Mouse (Mus musculus): ENCODE results near the gene Spem2. TPM values are rescaled to one million over a fixed set of nuclear protein-coding genes. Genes with fewer than 3 reads are reported as not detected.
"Not testable (repeated sequence)": the region's sequence is repeated elsewhere in the genome, so short reads cannot be mapped to it uniquely, and the experiment has no call there.

Spem2 gene
- polyA plus RNA-seq (2015; fragmentation: Nextera tagmentation; extraction: Ambion mirVana), result not detected in 2 replicates

DNA sequence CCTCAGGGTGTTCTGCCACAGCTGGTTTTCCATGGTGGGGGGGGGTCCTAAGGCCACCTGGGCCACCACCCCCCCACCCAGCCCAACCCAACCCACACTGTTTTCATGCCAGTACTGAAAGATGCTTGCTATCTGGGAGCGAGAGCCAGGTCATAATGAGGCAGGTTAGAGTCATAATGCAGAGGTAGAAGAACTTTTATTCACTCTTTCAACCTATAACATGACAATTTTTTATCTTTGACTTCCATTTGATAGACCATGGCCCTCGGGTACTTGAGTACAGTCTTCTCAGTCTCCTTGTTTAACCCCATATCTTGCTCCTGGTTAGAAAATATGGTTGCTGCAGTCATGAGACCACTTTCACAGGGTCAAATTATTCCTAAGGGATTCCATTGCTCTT is at the start of gene Spem2:
TSS of gene Spem2 (minus strand) at position 101 of the 400 bp plus-strand sequence.
- H3K36me3 ChIP-seq, result no peaks in the 10 kb centered on the region
- no peak within 1 kb of the TSS for H3K9ac ChIP-seq

DNA sequence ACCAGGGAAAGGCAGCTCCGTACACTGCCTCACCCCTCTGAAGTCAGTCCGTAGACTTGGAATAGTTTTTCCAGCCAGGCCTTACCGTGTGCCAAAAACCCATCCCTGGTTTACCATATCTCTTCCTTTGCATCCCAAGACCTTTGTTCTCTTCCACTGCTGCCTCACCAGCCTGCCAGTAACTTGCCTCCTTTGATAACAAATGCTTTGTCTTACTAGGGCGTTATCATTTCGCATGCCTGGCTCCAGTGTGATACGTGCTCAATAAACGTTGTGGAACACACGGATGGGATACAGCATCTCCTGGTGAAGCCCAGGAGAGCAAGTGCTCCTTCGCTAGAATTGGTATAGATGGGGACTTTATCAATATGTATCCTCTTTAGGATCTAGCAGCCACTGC is 49.1 kb upstream of the Spem2 start:
- Histone ChIP-seq H3K4me1 (peaks cover 14% of the 10 kb centered on the region), H3K4me2 (no peak overlapping the region), H3K9ac (no peak overlapping the region), H3K9me3 (no peaks in the 10 kb centered on the region), H3K36me3 (no peaks in the 10 kb centered on the region), H3K27ac (replicated peaks) (no peak overlapping the region), H3K4me3 (no peak overlapping the region), H3K27me3 (replicated peaks) (no peaks in the 10 kb centered on the region)
- 36% methylated on average over 9 of the region's 9 CpGs for WGBS
- ATAC-seq (ENCODE audit: extremely low read depth, insufficient number of reproducible peaks, low FRiP score, low TSS enrichment), result no peak

More for the DNA sequence above, at the start of gene Spem2:
- no peak for ATAC-seq (ENCODE audit: extremely low read depth, insufficient number of reproducible peaks, low FRiP score, low TSS enrichment)
- no peak within 1 kb of the TSS for H3K4me2 ChIP-seq
- WGBS, result 65% methylated on average over 2 of the region's 2 CpGs
- H3K27me3 ChIP-seq (replicated peaks), result no peaks in the 10 kb centered on the region; the same call in 1 of the 2 replicates
- H3K27ac ChIP-seq (replicated peaks), result no peak within 1 kb of the TSS
- no peaks in the 10 kb centered on the region for H3K4me1 ChIP-seq
- H3K4me3 ChIP-seq, result no peak within 1 kb of the TSS
- H3K9me3 ChIP-seq, result 0 out of 2 replicates have a peak, but pooled peaks cover 8% of the 10 kb centered on the region

DNA sequence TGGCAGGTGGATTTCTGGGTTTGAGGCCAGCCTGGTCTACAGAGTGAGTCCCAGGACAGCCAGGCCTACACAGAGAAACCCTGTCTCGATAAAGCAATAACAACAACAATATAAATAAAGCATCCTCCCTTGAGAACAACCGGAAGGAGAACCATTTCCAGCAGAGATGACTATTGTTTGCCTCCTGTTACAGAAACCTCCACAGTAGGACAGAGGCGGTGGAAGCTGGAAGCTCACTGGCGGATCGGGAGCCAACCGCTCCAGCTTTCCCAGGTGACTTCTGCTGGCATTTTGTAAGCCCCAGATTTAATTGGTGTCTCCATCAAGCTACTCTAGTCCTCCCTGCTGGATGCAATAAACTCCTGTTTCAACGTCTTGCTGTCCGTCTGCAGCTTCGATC is 47.3 kb upstream of the Spem2 start:
- Histone ChIP-seq H3K36me3 (no peaks in the 10 kb centered on the region), H3K27me3 (replicated peaks) (no peaks in the 10 kb centered on the region), H3K9ac (no peak overlapping the region), H3K4me3 (no peak overlapping the region), H3K9me3 (no peaks in the 10 kb centered on the region), H3K27ac (replicated peaks) (no peak overlapping the region), H3K4me1 (peaks cover 14% of the 10 kb centered on the region), H3K4me2 (no peak overlapping the region)
- WGBS, result 88% methylated on average over 9 of the region's 9 CpGs
- no peak for ATAC-seq (ENCODE audit: extremely low read depth, insufficient number of reproducible peaks, low FRiP score, low TSS enrichment)

DNA sequence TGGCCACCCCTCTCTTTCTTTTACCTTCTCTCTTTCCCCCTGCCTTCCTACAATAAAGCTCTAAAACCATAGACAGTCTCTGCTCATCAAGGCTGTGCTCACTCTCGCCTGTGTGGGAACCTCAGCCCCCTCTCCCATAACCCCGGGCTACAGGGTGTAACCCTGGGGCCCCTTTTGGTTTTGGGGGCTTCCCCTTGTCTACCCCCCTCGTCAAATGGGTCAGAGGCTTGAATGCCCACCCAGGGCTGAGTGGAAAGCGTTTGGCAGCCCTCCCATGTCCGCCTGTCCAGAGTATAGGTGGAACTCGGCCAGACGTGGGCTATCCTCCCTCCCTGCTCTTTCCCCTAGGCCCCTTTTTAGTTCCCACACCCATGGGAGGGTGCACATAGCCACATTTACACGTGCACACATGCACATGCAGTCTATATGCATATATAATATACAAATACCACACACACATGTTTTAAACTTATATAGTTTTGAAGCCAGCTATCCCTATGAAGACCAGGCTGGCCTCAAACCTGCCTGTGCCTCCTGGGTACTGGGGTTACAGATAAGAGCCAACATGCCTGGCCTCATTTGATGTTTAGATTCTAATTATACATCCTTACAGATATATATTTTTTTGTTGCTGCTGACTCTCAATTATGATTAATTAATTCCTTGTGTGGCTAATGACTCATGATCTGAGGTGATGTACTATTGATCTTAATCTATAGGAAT is 46.0 kb upstream of the Spem2 start:
- no peak for ATAC-seq (ENCODE audit: extremely low read depth, insufficient number of reproducible peaks, low FRiP score, low TSS enrichment)
- no peak overlapping the region for H3K9ac ChIP-seq
- no peaks in the 10 kb centered on the region for H3K36me3 ChIP-seq
- no peak overlapping the region for H3K4me2 ChIP-seq
- H3K27me3 ChIP-seq (replicated peaks), result peaks cover 8% of the 10 kb centered on the region
- no peaks in the 10 kb centered on the region for H3K9me3 ChIP-seq
- no peak overlapping the region for H3K4me3 ChIP-seq
- peak overlapping the region; percentile 65 for H3K27ac ChIP-seq (replicated peaks)
- 54% methylated on average over 8 of the region's 8 CpGs for WGBS
- peaks cover 14% of the 10 kb centered on the region for H3K4me1 ChIP-seq

DNA sequence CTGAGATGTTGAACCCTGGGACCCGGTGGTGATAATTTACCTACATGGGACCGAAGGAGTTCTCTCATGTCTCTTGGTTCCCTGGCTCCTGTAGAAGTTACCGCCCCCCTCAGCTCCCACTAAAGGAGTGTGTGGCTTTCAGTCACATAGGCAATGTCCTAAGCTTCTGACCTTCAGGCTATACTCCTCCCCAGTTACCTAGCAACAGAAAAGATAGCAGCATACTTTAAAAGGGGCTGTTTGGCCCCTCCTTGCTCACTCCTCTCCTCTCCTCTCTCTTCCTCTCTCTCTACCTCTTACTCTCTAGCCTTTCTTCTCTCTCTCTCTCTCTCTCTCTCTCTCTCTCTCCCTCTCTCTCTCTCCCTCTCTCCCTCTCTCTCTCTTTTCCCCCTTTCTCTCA is 45.5 kb upstream of the Spem2 start:
- ATAC-seq (ENCODE audit: extremely low read depth, insufficient number of reproducible peaks, low FRiP score, low TSS enrichment); H3K36me3 ChIP-seq; H3K4me2 ChIP-seq; H3K9ac ChIP-seq; H3K4me3 ChIP-seq; H3K9me3 ChIP-seq: not testable (repeated sequence)
- Histone ChIP-seq H3K4me1 (peaks cover 14% of the 10 kb centered on the region), H3K27me3 (replicated peaks) (peaks cover 14% of the 10 kb centered on the region), H3K27ac (replicated peaks) (peak overlapping the region; percentile 65)
- 54% methylated on average over 3 of the region's 3 CpGs for WGBS

DNA sequence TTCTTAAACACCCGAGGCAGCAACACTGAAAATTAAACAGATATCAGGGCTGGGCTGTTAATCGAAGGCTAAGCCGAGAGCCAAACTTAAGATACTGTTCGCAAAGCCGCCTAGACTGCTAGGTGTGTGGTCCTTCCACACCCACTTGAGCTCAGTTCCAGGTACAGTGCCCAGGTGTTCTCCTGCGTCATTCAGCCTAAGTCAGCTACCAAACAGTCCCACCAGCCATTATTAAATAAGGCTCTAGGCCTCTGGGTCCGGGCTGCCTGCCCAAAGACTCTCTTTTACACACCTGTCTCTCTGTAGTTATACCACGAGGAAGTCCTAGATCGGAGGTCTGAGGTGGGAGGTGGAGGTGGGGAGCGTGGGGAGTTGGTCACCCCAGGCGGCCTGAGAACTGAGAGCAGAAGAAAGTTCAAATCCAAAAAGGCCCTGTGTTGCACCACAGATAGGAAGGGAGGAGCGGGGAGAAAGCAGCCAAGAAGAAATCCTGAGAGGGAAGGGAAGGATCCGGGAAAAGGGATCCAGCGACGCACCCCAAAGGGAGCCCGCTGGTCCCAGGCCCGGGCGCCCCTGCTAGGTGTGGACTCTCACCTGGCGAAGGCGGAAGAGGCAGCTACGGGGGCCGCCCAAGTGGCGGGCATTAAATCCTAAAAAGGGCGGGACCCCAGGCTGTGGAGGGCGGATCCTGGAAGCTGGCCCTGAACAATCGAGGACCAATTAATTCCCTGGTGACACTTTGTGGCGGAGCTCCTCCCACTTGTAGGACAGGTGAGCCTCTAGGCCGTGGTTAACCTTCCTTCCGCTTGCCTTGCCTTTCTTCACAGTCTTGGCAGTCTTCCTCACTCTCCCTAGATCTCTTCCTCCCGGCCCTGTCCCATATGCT is 40.1 kb upstream of the Spem2 start, which contains the start of gene Tnk1:
TSS of gene Tnk1 (minus strand) at position 618 of the 886 bp plus-strand sequence.
- Histone ChIP-seq H3K9ac (no peak within 1 kb of the TSS), H3K27ac (replicated peaks) (no peak within 1 kb of the TSS), H3K36me3 (no peaks in the 10 kb centered on the region), H3K9me3 (no peaks in the 10 kb centered on the region), H3K4me1 (peaks cover 21% of the 10 kb centered on the region), H3K27me3 (replicated peaks) (peaks cover 39% of the 10 kb centered on the region), H3K4me2 (0 out of 2 replicates have a peak within 1 kb of the TSS, but pooled peaks have one; percentile 2), H3K4me3 (0 out of 2 replicates have a peak within 1 kb of the TSS, but pooled peaks have one; percentile 3)
- no peak for ATAC-seq (ENCODE audit: extremely low read depth, insufficient number of reproducible peaks, low FRiP score, low TSS enrichment)
- 26% methylated on average over 30 of the region's 30 CpGs for WGBS

DNA sequence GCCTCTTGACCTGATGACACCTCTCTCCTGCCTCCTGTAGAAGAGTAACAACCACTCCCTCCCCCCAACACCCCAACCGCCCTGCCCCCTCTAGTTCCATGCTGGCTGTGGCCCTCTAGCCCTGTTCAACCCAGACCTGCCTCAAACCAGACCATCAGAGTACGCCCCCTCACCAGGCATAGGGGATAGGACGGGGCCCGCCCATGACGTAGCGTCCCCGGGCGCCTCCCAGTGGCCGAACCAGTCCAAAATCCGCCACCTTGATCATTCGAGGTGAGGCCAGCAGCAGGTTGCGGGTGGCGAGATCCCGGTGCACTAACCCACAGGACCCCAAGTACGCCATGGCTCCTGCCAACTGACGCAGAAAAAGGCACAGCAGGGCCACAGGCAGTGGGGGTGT is 37.1 kb upstream of the Spem2 start:
- H3K4me3 ChIP-seq, result no peak overlapping the region
- H3K27me3 ChIP-seq (replicated peaks), result peaks cover 39% of the 10 kb centered on the region
- H3K4me1 ChIP-seq, result peaks cover 30% of the 10 kb centered on the region
- 0 out of 2 replicates have a peak overlapping the region, but pooled peaks have one; percentile 3 for H3K9ac ChIP-seq
- no peaks in the 10 kb centered on the region for H3K9me3 ChIP-seq
- peak overlapping the region; percentile 40 for H3K4me2 ChIP-seq
- H3K36me3 ChIP-seq, result peaks cover 23% of the 10 kb centered on the region
- peak overlapping the region; percentile 51 for H3K27ac ChIP-seq (replicated peaks)
- ATAC-seq (ENCODE audit: extremely low read depth, insufficient number of reproducible peaks, low FRiP score, low TSS enrichment), result no peak; the same call in 1 of the 2 replicates
- WGBS, result 23% methylated on average over 16 of the region's 16 CpGs

DNA sequence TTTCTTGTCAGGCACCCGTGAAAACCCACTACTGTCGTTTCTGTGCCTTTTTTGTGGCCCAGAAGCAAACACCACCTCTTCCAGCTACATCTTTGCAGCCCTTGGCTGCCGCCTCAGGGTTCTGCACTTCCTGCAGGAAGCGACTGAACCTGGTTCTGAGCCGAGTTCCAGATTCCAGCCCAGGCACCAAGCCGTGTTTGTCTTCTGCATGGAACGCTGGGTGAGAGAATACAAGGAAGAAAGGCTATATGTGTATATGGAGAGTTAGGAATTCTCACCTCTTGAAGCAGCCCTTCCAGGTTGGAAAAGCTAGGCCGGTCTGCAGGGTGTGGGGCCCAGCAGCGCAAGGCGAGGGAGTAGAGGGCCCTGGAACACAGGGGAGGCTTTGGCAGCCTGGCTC is 36.4 kb upstream of the Spem2 start:
- H3K9ac ChIP-seq, result 0 out of 2 replicates have a peak overlapping the region, but pooled peaks have one; percentile 3
- H3K4me2 ChIP-seq, result peak overlapping the region; percentile 40; the same call in 1 of the 2 replicates
- H3K9me3 ChIP-seq, result no peaks in the 10 kb centered on the region
- peak overlapping the region; percentile 51; the same call in 1 of the 2 replicates for H3K27ac ChIP-seq (replicated peaks)
- ATAC-seq (ENCODE audit: extremely low read depth, insufficient number of reproducible peaks, low FRiP score, low TSS enrichment), result no peak
- H3K36me3 ChIP-seq, result peaks cover 30% of the 10 kb centered on the region
- H3K27me3 ChIP-seq (replicated peaks), result peaks cover 35% of the 10 kb centered on the region
- no peak overlapping the region for H3K4me3 ChIP-seq
- WGBS, result 68% methylated on average over 10 of the region's 10 CpGs
- H3K4me1 ChIP-seq, result peaks cover 34% of the 10 kb centered on the region

DNA sequence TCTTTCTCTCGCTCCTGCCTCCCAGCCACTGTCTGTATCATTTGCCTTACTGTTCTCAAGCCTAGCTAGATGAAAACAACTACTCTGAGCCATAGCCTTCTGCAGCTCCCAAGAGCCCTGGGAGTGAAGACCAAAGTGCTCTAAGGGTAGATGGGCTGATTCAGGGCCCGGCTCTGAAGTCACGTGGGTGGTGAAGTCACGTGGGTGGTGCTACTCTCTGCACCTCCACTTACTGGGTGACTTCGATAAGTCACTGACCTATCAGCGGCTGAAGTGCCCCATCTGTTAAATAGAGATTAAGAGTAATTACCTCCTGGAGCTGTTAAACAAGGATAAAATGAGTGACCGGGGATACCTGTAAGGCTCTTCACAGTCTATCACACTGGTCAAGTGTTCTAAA is 35.7 kb upstream of the Spem2 start:
- Histone ChIP-seq H3K4me2 (peak overlapping the region; percentile 34; the same call in 1 of the 2 replicates), H3K4me1 (peaks cover 38% of the 10 kb centered on the region), H3K27ac (replicated peaks) (peak overlapping the region; percentile 66), H3K9ac (no peak overlapping the region), H3K36me3 (peaks cover 37% of the 10 kb centered on the region), H3K9me3 (no peaks in the 10 kb centered on the region), H3K4me3 (no peak overlapping the region), H3K27me3 (replicated peaks) (peaks cover 28% of the 10 kb centered on the region)
- ATAC-seq (ENCODE audit: extremely low read depth, insufficient number of reproducible peaks, low FRiP score, low TSS enrichment), result peak; percentile 91
- 39% methylated on average over 7 of the region's 7 CpGs for WGBS

DNA sequence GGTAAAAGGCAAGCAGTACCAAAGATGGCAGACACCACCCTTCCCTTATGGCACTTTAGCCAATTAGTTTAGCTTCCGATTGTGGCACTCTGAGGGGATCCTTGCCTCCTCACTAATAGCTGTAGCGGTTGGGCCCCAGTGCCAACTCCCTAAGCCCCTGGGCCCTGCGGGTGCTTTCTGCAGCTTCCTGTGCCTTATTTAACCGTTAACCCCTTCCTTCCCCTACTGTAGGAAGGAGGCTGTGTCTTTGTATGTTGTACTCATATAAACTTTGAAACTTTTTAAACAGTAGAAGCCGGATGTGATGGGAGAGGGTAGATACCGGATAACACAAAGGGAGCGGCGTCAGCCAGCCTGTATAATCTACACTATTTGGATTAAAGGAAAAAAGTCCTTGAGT is 32.5 kb upstream of the Spem2 start:
- 76% methylated on average over 8 of the region's 8 CpGs for WGBS
- peaks cover 51% of the 10 kb centered on the region for H3K36me3 ChIP-seq

DNA sequence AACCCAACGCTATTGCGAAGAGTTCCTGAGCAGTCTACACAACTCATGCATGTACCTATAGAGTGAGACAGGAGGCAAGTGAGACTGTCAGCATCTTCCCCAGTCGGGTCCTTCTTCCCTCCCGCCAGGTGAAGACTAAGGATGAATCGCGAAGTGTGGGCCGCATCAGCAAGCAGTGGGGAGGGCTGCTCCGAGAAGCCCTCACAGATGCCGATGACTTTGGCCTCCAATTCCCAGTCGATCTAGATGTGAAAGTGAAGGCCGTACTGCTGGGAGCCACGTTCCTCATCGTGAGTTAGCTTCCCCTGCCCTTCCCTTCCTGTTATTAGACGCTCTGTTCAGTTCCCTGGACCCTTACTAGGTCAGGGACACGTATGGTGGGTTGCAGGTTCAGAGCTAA is 31.6 kb upstream of the Spem2 start:
- Histone ChIP-seq H3K4me1 (peaks cover 56% of the 10 kb centered on the region), H3K4me2 (no peak overlapping the region), H3K9me3 (no peaks in the 10 kb centered on the region), H3K27ac (replicated peaks) (0 out of 2 replicates have a peak overlapping the region, but pooled peaks have one; percentile 31), H3K9ac (no peak overlapping the region), H3K27me3 (replicated peaks) (no peaks in the 10 kb centered on the region), H3K36me3 (peaks cover 51% of the 10 kb centered on the region), H3K4me3 (no peak overlapping the region)
- WGBS, result 90% methylated on average over 15 of the region's 15 CpGs
- ATAC-seq (ENCODE audit: extremely low read depth, insufficient number of reproducible peaks, low FRiP score, low TSS enrichment), result no peak

More for the DNA sequence above, 32.5 kb upstream of the Spem2 start:
- ATAC-seq (ENCODE audit: extremely low read depth, insufficient number of reproducible peaks, low FRiP score, low TSS enrichment), result no peak
- peaks cover 59% of the 10 kb centered on the region for H3K4me1 ChIP-seq
- H3K4me3 ChIP-seq, result no peak overlapping the region
- no peaks in the 10 kb centered on the region for H3K9me3 ChIP-seq
- H3K9ac ChIP-seq, result no peak overlapping the region
- H3K27ac ChIP-seq (replicated peaks), result no peak overlapping the region
- H3K27me3 ChIP-seq (replicated peaks), result 0 out of 2 replicates have a peak, but pooled peaks cover 3% of the 10 kb centered on the region
- H3K4me2 ChIP-seq, result no peak overlapping the region

All from heart, embryonic 13.5 days (tissue).